Mouse (Mus musculus) left cerebral cortex, postnatal 10 days (tissue): ENCODE results near the gene Rtbdn. TPM values are rescaled to one million over a fixed set of nuclear protein-coding genes. Genes with fewer than 3 reads are reported as not detected.

Experiments used
- DNase-seq, 2 experiments: peaks; one replicate each; pipeline ENCODE4 v3.0.0; 2021 to 2022; ENCODE audit warnings: low spot score in 2 of 2, mixed read lengths in 1 of 2; ENCODE audit errors: extremely low spot score in 1 of 2
- intact Hi-C: fragments of 180-260 bp; cut with DNase I; formaldehyde crosslinking; loops from one replicate; pipeline ENCODE4 v1.15.1; 2025
- total RNA-seq, 2 experiments: library from RNA; stranded (reverse); gene quantifications; 2 replicates each; pipeline ENCODE4 v1.2.3; 2021

Rtbdn gene
- total RNA-seq, 2 experiments from 2014 or later = 4.2 to 4.6 TPM

DNA sequence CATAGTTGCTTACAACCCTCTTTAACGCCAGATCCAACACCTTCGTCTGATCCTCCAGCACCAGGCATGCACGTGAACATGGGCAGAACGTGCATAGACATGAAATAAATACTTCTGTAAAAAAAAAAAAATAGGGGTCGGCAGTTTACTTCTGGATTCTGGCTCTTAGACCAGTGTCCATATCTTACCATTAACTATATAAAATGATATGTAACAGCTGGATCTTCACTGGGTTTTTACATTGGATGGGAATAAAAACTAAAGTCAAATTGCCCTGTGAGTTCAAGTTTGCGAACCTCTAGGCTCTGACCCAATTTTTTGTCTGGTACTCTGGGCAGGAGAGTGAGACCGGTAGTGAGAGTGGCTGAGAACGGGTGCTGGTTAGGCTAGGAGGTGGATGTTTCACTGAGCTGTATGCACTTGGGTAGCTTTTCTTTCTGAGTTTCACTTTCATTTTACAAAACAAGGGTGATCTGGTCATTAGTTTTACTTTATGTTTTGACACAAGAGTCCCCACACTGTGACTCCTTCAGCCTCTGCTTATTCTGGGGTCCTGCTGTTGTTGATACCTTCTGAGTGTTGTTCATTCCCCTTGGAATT lies 27.9 kb downstream of the Rtbdn start:
- intact Hi-C loops = loop anchor here (1.0 to 5.0 kb wide), 2 partner anchors 16 to 58 kb away; partner anchors contain the start of gene Hook2
- no peak for DNase-seq

GRCm38 (mm10) chr8:84975434-84975833 lies 28.6 kb downstream of the Rtbdn start:
- intact Hi-C loops = loop anchor here (1.0 kb wide), 1 partner anchor 15 kb away; the partner anchor contains the start of gene Hook2
- peak; percentile 63 to 72 for DNase-seq

GRCm38 (mm10) chr8:84976031-84976762 lies 29.4 kb downstream of the Rtbdn start:
- intact Hi-C loops = no loop called here
- DNase-seq = peak; percentile 93 to 96

GRCm38 (mm10) chr8:84976763-84977434 lies 30.1 kb downstream of the Rtbdn start:
- no peak for DNase-seq
- intact Hi-C loops = no loop called here

DNA sequence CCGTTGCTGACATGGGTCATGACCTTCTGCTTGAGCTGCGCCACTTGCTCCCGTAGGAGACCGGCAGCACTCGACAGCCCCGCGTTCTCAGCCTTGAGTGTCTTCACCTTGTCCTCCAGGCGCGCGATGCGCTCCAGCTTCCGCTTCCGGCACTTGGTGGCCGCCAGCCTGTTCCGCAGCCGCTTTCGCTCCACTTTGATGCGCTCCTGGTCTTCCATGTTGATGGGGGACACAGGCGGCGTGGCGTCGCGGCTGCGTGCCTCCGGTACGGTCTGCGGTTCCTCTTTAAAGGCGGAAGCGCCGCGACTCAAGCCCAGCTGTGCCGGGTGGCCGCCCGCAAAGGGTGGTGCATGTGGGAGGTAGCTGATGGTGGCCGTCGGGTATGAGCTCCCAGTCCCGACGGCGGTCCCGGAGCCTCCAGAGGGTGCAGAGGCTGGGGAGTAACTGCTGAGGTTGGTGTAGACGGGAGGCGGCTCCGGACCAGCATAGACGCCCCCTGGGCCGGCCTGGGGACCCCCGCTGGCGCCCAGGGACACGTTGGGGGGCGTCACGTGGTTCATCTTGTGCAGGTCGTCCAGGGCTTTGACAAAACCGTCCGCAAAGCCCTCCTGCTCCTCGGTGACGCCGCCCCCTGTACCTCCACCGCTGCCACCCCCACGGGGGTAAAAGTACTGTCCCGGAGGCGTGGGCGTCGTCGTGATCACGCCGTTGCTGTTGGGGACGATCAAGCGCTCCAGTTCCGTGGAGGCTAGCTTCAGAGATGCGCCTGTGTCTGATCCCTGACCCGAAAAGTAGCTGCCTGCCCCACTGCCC lies 30.9 kb downstream of the Rtbdn start:
- intact Hi-C loops = no loop called here
- peak in 1 of 2 experiments; percentile 83 for DNase-seq

- DNase-seq = peak; percentile 92 to 97
- intact Hi-C loops = no loop called here
Measured at GRCm38 (mm10) chr8:84978248-84978940, 31.6 kb downstream of the Rtbdn start, which contains the start of gene Junb. TSS of gene Junb (minus strand) at chr8:84978718.

DNA sequence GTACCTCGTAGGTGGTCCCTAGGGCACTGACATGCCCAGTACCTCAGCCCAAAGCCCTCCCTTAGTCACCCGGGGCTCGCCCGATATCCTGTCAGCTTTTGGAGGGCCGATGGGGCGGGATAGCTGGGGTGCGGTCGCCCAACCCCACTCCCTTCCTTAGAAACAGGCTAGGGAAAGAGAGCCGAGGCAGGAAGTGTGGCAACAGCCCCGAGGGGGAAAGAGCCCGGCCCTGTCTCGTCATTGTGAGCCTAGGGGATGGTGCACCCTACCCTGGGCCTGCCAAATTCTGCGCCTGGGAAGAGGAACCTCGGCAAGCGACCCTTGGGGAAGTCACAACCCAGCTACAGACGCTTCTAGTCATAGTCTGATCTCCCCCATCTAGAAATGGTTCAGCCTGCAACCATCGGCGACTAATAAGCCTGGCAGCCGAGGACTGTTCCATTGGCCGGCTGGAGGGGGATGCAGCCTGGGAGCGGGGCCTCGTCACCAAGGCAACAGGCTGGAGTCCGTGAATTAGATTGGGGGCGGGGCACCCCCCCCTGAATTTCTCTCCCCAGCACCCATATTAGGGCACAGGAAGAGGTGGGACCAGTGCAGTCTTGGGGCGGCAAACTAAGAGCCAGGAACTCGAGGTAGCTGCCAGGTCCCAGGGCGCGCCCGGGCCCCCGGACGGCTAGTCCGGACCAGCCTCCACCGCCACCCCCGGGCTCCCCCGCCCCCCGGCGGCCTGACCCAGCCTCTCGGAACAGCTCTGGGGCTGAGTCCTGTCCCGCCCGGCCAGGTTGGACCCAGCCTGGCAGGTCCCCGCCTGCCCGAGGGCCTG lies 33.0 kb downstream of the Rtbdn start:
- intact Hi-C loops = no loop called here
- peak; percentile 91 to 96 for DNase-seq

DNA sequence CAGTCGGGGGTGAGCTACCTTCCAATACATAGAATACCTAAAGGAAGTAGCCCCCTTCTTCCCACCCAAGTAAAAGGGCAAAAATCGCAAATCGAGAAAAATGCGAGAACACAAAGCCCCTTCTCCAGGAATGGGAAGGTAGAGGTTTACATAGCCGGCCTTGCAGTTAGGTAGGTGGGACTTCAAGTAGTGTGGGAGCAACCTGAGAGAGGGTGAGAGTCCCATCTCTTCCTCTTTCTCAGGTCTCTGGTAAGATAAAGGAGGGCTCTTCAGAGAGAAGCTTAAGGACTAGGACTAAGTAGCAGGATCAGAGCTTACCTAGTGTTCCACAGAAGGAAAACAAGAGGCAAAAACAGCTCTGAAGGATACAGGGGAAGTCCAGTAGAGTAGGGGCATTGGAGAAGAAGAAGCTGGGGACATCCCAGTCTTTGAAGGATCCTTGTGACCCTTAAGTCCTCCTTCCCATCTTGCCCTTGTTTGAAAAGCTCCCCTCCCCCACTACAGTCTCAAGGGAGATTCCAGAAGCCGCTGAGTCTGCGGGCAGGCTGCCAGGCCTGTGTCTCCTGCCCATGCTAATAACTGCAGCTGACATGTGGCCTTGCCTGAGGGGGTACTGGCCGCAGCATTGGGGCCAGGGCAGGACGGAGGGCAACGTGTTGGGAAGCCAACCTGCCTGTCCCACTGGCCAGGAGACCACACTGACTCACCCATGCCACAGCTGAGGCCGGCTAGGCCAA lies 34.0 kb downstream of the Rtbdn start:
- DNase-seq = peak; percentile 71 to 92
- intact Hi-C loops = no loop called here

DNA sequence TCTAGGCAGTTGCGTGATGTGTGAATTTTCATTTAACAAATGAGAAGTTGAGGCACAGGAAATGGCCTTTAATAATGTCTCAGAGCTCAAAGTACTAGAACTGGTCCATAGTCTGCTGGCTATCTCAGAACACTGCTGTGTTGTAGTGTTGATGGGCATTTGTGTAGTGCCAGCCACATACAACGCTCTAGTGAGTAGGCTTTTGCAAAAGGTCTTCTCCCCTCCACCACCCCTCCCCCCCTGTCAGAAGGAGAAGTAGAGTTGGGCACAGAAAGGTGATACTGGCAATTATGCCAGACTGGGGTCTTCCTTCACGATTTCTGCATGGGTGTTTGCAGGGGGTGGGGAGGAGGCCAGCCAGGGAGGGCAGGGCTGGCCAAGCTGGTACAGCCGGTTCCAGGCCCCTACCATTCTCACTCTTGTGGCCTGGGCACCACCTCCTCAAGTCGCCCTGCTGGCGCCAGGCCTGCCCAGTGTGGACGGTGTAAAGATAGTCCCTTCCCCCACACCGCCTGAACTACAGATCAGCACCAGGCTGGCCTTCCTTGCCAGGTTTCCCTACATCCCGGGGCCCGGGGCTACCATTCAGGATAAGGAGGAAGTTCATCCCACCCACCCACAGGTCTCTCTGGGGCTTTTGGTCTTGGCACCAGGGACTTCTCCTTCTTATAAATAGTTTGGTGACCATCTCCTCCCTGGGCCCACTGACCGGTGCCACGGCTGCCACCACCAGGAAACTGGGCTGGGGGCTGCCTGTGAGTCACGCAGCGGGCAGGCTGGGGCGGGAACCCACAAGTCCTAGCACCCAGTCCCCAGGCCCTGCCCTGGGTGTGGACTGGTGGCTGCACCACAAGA lies 35.1 kb downstream of the Rtbdn start:
- no peak for DNase-seq
- intact Hi-C loops = no loop called here

DNA sequence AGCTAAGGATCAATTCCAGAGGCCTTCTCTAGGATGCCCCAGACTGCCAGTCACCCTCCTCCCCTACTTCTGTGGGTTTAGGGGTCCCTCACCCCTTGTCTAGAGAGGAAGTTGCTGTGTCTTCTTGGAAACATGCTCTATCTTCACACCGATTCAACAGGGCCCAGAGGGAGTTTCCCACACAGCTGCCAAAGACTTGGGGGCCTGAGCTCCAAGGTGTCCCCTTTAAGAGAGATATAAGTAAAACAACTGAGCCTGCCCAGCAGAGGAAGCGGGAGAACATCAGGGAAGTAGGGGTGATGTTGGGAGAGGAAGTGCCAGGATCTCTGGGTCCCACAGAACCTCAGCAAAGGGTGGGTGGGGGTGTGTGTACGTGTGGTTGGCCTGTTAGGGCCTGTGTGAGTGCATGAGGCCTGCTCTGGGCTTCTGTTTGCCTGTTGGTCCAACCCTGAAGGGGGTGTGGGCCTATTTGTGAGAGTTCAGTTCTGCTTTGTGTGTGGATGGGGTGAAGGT lies 35.8 kb downstream of the Rtbdn start:
- no peak for DNase-seq
- intact Hi-C loops = no loop called here

DNA sequence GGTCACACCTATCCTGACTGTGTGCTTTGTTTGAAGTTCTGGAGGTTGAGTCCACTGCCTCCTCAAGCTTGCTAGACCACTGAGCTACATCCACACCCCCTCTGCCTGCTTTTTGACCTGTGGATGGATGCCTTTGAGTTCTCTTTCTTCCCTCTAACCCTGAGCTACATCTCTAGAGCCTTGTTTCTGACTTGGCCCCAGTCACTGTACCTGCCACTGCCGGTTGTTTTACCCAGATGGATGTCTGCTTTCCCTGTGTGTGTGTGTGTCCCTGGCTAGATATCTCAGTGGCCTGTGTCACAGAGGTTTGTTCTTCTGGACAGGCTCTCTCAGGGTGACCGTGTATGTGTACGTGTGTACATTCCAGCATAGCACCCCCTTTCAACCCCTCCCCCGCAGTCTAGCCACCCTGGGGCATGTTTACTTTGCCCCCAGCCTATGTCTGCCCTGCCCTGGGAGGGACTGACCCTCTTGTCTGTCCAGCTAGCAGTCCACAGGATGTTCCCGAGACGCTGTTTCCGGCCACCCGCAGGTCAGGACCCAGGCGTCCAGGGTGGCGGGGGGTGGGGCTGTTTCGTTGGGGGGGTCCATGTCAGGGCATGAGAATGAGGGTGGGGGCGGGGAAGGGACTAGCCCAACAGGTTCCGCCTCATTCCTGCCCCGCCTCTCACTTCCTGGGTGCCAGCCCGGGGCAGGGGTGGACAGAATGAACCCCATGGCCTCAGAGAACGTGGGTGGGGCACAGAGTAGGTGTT lies 37.7 kb downstream of the Rtbdn start:
- DNase-seq = peak in 1 of 2 experiments; percentile 84
- intact Hi-C loops = no loop called here

DNA sequence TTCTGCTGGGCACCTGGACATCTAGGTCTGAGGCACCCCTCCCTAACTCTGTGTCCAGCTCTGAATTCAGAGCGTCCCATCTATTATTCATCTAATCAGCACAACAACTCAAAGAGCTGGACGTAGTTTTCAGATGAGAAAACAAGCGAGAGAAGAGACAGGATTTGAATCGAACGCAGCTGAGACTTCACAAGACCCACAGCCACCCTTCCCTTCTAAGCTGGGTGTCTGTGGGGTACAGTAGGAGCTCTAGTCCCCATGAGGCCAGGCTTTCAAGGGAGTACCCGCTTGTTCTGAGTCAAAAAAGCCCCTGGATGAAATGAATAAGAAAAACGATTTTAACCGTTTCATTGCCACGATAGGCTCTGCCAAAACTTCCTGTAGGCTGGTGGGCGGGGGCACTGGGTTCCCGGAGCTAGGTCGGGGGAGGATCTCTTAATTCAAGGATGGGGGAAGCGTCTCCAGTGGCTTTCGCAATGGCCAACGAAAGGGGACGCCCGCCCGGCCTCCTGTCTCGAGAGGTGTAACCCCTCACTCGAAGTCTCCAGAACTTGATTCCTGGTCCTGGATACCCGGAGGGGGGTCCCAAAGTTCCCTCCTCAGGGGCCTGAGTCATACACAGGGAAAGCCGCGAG lies 38.4 kb downstream of the Rtbdn start:
- peak in 1 of 2 experiments; percentile 74 for DNase-seq
- intact Hi-C loops = no loop called here

GRCm38 (mm10) chr8:84985684-84986378 lies 39.0 kb downstream of the Rtbdn start:
- peak; percentile 88 to 97 for DNase-seq
- intact Hi-C loops = no loop called here

GRCm38 (mm10) chr8:84986379-84986945 lies 39.7 kb downstream of the Rtbdn start:
- no peak for DNase-seq
- intact Hi-C loops = no loop called here
